Mouse (Mus musculus) cerebellum, postnatal 25 days (tissue): ENCODE results near the gene Zbtb24.
"Not testable (repeated sequence)": the region's sequence is repeated elsewhere in the genome, so short reads cannot be mapped to it uniquely, and the experiment has no call there.

Experiments used
- DNase-seq, 2 experiments: peaks; one replicate each; pipeline ENCODE4 v3.0.0; 2021; ENCODE audit warnings: mixed read lengths in 2 of 2

Gene Zbtb24

GRCm38 (mm10) chr10:41450137-41450670 lies at the start of gene Zbtb24:
Gene Zbtb24 (plus strand): TSS chr10:41450383.
- peak; percentile 98 to 99 for DNase-seq

GRCm38 (mm10) chr10:41401097-41401496 lies 49.1 kb upstream of the Zbtb24 start:
- no peak for DNase-seq

DNA sequence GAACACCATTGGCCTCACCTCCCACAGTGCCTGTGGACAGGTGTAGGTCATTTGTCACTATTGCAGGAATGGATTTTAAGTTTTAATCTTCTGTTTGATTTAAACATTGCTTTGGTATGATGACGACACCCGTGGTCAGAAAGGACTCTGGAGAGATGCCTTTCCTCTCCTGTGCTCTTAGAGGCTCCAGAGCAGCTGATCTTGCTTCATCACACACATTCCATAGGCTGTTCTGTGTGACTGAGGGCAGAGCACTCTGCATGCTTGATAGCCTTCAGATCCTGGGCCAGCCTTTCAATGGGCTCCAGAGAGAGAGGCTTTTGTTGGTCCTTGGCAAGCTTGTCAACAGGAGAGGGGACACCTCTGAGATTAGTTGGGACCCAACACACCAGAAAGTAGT lies 46.8 kb upstream of the Zbtb24 start:
- no peak for DNase-seq

- DNase-seq, result no peak
Observed at GRCm38 (mm10) chr10:41403893-41404612, 46.1 kb upstream of the Zbtb24 start.

DNA sequence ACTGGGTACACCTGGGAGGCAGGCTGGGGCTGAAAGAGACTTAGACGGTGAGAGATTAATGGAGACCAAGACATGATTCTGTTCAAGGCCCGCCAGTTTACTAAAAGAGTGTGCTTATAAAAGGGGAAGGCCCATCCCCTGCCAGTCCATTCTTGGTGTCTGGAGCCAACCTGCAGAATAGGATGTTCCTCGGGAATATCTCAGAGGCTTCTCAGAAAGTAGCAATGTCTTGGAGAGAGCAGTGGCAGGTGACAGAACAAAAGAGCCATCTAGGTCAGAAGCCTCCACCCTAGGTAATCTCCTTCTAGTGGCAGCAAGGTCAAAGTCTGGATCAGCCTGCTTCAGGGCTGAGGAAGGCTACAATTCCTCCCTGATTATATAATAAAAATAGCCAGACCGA lies 40.0 kb upstream of the Zbtb24 start:
- not testable (repeated sequence) for DNase-seq

DNA sequence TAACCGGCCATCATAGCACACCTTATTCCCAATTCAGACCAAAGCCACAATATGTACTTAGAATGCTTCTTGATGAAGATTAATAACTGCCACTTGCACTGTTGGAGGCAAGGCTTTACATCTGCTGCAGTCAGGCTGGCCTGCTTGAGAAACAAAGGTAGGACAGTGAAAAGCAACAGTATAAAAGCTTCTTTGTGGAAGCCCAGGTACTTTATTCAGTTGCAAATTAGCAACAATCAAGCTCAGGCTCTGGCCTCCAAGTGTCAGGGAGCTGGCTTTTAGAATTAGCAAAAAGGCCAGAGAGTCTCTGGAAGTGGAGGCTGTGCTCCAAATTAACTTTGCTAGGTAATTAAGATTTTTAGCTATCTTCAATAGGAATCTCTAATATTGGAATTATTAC lies 39.4 kb upstream of the Zbtb24 start:
- DNase-seq, result not testable (repeated sequence)

- DNase-seq, result not testable (repeated sequence)
Observed at GRCm38 (mm10) chr10:41413471-41413870, 36.7 kb upstream of the Zbtb24 start.

DNA sequence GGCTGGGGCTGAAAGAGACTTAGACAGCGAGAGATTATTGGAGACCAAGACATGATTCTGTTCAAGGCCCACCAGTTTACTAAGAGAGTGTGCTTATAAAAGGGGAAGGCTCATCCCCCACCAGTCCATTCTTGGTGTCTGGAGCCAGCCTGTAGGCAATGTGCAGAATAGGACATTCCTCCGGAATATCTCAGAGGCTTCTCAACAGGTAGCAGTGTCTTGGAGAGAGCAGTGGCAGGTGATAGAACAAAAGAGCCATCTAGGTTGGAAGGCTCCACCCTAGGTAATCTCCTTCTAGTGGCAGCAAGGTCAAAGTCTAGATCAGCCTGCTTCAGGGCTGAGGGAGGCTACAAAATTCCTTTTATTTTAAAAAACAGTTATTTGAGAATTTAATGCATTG lies 34.8 kb upstream of the Zbtb24 start:
- not testable (repeated sequence) for DNase-seq

DNA sequence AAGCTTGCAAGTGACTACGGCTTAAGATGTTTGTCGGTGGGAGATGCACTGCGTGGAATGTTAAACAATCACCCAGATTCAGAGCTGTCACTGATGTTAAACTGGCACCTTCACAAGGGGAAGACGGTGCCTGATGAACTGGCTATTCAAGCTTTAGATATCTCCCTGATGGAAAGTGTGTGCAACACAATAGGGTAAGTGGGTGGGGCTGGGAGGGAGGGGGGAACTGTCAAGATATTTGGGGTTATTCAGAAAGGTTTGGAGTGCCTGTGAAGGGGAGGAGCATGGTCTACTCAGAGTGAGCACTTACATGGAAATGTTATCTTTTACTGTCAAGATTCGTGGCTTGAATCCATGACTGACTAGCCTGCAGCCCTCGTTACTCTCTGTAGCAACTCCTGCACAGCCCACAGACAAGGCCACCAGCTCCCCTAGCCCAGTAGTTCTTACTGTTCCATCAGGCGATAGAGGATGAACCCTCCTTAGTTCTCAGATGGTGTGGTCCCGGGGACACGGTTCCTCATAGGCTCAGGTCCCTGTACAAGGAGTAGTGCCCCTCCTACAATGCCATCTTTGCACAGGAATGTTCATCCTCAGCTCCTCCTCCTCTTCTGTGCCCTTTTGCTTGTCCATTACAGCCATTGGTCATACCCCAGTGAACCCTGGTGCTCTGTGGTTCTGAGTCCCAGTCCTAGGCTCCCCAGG lies 29.5 kb upstream of the Zbtb24 start:
- no peak for DNase-seq

DNA sequence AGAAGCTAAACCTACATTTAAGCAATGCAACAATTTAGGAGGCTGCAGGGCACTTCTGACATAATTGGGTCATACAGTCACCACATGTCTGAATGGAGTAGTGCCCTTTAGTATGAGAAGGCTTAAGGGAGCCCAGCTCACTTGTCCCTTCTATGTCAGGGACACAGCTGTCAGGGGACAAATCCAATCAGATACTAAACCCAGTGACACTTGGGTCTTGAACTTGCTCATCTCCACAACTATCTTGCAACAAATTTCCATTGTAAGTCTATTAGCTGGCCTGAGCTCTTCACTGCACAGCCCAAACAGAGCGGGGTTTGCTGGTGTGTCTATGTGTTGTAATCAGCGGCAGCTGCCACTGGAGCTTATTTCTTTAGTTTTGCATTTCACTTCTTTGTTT lies 26.5 kb upstream of the Zbtb24 start:
- DNase-seq, result no peak

DNA sequence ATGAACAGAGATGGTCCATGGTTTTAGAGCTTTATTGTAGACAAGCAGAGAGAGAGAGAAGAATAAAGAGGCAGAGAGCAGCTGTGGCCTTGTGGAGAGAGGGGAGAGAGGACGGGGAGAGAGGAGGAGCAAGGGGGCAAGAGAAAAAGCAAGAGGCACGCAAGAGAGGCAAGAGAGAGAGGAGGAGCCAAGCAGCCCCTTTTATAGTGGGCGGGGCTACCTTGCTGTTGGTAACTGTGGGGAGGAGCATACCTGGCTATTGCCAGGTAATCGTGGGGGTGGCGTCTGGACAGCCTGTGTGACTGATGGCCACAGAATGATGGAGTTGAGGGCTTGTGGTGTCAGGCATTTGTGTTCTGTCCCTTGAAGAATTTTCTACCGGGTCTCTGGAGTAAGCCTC lies 23.8 kb upstream of the Zbtb24 start:
- DNase-seq, result no peak

DNA sequence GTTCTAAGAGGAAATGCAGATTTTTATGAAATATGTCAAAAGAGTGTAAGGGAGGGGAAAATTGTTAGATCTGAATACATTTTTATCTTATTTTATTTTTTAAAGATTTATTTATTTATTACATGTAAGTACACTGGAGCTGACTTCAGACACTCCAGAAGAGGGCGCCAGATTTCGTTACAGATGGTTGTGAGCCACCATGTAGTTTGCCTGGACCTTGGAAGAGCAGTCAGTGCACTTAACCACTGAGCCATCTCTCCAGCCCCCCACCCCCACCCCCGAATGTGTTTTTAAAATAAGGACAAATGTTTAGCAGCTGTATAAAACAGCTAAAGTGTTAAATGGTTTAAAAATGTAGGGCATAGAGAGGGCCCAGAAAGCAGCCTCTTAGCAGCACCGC lies 15.6 kb upstream of the Zbtb24 start:
- DNase-seq, result peak; percentile 61 to 76

GRCm38 (mm10) chr10:41435141-41435540 lies 15.0 kb upstream of the Zbtb24 start:
- no peak for DNase-seq

DNA sequence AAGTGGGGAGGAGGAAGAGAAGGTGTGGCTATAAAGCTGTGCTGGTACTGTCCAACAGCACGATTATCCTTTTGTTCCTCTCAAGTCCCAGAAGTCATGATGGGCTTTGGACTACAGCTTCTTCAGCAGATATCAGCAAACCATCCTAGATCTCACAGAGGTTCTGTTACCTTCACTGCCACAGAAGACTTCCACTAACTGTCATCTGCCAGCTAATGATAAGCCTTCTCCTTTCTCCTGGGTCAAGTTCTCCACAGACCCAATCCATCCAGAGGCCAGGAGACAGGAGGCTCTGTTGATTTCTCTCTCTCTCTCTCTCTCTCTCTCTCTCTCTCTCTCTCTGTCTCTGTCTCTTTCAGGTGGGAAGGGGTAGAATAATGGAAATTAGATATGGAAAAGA lies 2.0 kb upstream of the Zbtb24 start:
- no peak for DNase-seq

- DNase-seq, result peak; percentile 57 to 67
Observed at GRCm38 (mm10) chr10:41449684-41450083, 499 bp upstream of the Zbtb24 start.

- no peak for DNase-seq
Observed at GRCm38 (mm10) chr10:41450780-41451522, 768 bp downstream of the Zbtb24 start.

- DNase-seq, result no peak
Observed at GRCm38 (mm10) chr10:41451656-41452055, 1.5 kb downstream of the Zbtb24 start.

- no peak for DNase-seq
Observed at GRCm38 (mm10) chr10:41452791-41453190, 2.6 kb downstream of the Zbtb24 start.

DNA sequence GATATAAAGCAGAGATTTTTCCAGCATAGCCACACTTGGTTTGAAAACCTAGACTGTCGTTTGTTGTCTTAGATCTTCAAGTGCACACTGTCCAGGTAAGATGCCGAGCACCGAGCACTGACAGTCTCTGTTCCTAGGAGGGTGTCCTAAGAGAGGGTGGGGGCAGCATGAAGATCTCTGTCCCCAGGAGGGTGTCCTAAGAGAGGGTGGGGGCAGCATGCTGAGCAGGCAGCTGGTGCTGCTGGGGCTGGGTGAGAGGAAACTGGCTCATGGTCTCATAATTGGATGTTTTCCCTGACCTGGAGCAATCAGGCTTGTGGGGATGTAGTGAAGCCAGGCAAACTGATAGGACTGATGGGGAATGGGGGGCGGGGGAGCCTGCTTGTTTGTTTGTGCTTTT lies 9.8 kb downstream of the Zbtb24 start:
- DNase-seq, result peak in 1 of 2 experiments; percentile 32

GRCm38 (mm10) chr10:41460501-41460900 lies 10.3 kb downstream of the Zbtb24 start:
- DNase-seq, result peak in 1 of 2 experiments; percentile 16

DNA sequence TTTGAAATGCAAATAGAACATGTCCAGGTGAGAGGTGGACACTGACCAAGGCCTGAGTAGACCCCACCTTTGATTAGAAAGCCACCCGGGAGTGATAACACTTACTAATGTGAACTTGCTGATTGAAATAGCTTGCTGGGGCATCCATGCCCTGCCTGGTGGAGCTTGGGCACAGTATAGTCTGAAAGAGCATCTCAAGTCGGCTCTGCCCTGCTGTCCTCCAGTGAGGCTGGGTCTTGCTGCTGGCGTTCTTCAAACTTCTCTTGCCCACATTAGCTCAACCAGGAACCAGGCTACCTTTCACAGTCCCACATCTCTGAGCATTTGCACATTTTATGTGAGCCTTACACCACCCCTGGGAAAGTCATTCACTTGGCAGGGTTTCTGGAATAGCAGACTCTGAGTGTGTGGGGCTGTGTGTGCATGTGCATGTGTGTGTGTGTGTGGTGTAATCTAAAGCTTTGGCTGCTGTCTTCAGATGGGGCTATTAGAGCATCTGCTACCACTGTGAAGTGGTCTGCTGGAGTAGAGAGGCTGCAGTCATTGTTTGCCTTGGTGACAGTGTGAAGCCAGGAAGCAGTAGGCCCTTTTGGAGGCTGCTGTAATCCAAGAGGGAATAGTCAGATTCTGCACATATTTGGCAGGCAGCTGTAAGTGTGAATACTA lies 11.0 kb downstream of the Zbtb24 start:
- no peak for DNase-seq

DNA sequence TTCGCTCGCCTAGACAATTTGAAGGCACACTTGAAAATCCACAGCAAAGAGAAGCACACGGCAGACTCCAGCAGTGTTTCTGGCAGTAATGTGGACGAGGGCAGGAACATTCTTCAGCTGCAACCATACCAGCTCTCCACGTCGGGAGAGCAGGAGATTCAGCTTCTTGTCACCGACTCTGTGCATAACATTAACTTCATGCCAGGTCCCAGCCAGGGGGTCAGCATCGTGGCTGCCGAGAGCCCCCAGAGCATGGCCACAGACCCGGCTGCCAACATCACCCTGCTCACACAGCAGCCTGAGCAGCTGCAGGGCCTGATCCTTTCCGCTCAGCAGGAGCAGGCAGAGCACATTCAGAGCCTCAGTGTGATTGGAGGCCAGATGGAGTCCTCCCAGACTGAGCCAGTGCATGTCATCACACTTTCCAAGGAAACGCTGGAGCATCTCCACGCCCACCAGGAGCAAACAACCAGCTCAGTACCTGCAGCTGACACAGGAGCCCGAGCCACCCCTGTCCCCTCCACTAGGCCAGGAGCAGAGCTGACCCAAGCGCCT lies 14.3 kb downstream of the Zbtb24 start:
- peak in 1 of 2 experiments; percentile 11 for DNase-seq
